Mouse (Mus musculus): Measurements from ENCODE around the gene Bex2.

Gene Bex2

DNA sequence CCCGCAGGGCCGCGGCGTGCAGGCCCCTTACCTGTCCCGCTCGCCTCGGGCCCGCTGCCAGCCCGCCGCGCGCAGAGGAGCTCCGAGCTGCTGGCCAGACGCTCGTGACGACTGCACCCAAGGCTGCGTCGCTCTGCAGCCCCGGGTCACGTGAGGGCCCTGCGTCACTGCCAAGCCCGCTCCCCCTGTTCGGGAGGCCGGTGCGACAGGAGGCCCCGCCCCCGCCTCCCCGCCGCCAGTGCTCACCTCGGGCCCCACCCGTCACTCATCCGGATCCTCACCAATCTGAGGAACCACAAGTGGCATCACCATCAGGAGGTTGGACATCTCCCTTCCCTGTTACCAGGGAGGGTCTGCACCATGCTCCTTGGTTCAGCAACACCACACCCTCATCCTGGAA lies at the start of gene Bex2:
Gene Bex2 (minus strand): TSS at position 217 of the 400 bp plus-strand sequence.
- peak; percentile 27 to 74 for DNase-seq

DNA sequence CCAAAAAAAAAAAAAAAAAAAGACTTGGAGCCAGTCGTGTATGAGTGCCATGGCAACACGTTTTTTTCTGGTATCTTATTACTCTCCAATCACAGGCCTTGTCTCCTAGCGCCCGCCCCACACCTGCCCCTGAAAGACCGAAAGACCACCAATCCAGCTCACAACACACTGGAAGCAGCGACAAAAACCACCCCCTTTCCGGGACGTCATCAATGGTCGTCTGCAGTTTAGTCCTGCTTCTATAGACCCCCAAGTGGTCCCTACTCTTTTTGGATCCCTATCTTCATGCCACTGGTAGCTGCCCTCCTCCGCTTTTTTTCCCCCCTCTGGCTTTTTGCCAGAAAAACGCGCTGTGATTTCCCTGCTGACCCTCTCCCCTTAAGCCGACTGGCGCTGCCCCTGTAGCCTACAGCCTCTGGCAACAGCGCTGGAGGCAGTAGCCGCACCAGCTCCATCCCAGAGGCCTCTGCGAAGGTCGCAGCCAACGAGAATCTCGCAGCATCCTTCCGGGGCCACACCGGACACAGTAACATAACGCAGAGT lies 47.5 kb upstream of the Bex2 start:
- peak; percentile 76 to 82 for DNase-seq

DNA sequence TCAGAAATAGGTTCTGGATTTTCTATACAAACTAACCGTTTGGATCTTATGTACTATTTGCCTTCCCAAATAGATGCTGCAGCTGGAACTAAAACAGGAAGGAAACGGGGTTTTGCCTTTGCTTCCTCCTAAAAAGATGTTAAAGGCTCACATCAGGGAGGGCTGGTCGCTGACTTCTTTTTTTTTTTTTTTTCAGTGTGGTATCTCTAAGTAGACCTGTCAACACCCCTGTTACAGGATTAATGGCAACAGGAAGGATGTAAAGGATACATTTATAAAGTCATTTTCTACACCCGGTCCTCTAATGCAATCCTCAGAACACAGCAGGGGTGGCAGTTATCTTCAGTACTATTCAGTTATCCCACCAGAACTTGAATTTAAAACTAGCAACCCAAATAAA lies 47.0 kb upstream of the Bex2 start:
- no peak for DNase-seq

DNA sequence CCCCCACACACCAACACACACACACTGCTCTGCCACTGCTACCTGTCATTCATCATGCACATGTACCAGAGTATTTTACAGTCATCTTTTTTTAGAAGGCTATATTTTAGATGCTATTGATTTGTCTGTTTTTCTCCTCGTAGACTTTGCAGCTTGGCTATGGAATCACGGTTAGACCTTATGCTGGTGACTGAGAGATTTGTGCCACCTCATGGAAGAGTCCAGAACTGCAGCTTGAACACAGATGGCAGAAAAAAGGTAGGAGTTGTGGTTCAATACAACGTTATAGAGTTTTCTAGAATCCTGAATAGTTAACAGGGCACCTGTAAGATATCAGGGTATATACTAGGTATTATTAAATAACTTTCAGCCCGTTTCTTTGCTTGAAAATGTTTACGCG lies 39.9 kb upstream of the Bex2 start:
- DNase-seq: peak; percentile 72 to 79

DNA sequence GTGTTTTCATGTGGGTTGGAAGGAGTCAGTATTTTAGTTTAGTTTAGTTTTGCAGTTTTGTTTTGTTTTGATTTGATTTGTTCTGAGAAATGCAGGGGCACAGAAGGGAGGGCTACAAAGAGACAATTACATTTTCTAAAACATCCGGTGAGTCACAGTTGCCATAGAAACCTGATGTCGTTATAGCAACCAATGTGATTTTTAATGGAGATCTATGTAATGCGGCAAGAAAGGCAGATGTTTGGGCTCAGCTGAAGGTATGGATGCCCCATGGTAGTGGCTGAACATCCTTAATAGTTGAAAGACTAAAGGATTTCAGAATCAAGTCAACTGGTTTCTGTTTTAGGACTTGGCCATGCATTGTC lies 36.7 kb upstream of the Bex2 start:
- no peak for DNase-seq

DNA sequence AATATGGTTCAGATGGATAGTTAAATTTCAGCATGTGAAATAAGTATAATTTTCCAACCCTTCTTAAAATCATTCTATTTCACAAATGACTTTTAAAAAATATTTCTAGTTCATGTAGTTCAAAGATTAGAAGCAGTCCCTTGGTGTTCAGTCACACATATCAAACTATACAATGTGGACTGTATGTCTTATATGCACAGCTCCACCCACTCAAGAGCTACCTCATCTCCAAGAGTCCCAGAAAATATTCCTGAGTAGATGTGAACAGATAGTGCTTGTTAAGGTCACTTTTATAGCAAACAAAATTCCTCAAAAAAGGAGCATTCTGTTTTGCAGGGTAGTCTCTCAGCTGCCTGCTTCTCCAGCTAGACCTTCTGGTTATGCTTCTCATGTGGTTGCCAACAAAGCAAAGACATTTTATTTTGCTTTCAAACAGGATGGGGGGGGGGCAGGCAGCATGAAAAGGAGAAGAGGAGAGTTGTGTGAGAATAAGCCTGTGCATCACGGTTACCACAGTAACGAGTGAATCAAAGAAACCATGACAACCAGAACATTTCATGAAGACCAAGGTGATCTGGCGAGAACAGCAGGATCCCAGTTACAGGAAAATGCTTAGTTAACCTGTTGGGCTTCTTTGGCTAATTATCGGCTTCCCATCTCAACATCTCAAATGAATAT lies 36.1 kb upstream of the Bex2 start:
- DNase-seq: no peak

DNA sequence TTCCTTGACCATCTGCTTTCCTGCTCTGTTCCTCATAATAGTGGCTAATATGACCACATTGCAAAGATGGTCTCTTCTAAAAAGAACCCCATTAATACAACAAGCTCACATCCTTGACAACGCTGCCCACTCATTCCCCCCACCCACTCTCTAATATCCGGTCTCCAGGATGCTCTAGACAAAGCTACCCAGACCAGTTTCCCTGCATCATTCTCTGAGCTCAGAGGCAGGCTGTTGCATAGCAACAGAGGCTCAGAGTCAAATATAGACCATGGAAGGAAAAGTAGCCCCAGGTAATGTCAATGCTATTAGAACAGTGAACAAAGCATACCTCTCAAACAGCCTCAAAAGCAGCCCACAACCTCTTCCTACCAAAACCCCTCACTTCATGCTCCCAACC lies 26.4 kb upstream of the Bex2 start:
- no peak for DNase-seq

DNA sequence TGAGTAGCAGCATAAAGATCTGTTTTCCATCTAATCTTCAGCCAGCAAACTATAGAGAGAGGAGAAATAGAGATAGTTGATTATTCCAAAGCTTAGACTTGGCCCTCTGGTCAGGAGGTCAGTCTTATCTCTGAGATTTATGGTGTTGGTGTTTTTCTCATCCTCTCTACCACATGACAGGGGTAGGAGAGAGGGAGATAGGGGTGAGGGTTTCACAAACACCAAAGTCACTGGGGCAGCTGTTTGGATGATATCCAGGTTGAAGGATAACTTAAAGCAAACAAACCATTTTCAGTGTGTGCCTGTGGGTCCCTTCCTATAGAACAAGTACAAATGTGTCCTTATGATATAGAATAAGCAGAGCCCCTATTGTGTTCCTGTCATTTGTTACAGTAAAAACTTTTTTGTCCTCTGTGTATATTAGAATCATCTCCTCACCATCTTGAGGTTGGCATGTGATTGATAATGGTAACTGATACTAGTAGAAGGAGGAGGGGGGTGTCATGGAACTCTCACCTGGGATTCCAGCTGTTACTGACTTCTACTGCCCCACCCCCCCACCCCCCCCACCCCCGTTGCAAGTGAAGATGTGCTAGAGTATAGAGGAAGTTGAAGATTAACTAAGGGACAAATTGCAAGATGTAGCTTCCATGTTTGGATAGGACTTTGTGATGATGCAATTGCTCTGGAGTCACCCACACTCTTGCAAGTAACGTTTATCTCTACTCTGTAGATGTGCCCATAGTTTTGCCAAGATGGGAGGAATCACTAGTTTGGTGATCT lies 24.7 kb upstream of the Bex2 start:
- DNase-seq: no peak

DNA sequence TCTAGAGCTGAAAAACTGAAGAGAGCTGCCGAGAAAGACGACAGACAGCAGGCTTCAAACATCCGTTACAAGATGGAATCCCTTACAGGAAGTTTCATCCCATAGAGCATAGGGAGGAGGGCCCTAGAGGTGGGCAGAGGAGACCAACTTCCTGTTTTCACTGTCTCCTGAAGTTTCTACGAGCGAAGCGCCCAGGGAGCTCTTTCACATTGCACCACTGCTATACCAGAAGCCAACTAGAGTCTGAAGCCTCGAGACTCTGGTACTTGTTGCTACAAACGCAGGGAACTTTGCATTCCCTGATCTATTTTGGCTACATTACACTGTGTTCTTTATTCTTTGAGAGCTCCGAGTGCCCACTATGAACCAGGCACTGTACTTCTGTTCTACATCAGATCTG lies 17.1 kb upstream of the Bex2 start, which contains the start of gene Nxf3:
Gene Nxf3 (minus strand): TSS at position 101 of the 400 bp plus-strand sequence.
- no peak for DNase-seq

DNA sequence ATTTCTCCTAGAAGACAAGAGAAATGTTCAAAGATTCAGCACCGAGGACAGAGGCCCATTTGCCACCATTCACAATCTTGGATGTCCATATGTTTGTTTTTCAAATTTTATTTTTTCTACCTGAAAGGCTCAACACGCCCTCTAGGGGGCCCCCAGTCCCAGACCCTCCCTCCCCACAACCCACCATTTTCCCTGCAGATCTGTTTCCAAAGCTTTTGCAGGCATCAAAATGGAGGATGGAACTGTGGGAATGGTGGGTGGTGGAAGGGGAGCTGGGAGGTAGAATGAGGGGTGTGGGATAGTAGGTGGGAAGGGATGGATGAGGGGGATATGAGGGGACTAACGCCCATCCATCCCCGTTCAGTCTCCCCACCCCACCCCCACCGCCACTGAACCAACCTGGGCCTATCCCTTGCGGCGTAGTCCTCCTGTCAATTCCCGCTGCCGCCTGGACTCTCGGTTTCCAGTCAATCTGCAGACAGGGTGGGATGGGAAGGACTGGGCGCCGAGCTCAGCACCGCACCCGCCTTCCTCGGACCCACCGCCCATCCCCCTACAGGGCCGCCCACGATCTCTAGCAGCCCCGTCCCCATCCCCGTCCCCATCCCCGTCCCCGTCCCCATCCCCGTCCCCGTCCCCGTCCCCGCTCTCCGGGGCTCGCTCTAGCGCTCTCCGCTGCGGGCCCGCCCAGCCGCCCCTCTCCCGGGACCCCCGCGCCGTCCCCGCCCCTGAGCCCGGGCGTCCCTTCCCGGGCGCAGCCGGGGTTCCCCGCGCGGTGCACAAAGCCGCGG lies 640 bp downstream of the Bex2 start:
- DNase-seq: peak; percentile 60 to 72

DNA sequence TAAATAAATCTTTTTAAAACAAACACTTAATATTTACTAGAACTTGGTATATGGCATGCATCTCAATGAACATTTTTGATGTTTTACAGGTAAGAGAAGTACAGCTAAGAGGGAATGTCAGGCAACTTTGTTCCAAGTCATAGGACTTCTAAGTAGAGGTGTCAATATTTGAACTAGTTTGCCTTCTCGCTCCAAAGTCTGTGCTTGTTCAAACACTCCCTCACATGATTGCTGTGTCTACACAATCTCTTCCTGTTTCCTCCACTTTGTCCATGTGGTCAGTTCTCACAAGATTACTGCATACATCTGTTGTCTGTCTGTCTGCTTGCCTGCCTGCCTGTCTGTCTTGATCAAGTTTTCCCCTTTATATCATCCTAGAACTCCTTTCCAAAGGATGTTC lies 7.3 kb downstream of the Bex2 start:
- DNase-seq: no peak

DNA sequence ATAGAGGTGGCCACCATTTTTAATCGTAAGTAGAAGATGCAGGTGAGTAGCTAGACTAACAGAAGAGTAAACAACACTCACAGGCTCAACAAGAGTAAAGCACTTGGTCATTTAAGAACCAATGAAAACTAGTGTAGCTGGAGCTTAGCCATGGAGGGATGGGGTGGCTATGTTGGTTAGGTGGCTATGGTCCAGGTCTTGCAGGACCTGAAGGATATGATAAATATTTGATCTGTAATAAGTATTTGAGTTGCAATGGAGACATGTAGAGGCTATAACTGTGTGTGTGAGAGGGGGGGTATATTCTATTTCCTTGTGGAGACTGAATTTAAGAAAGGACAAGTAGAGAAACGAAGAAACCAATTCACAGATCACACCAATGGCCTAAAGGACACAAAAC lies 16.8 kb downstream of the Bex2 start:
- DNase-seq: no peak

DNA sequence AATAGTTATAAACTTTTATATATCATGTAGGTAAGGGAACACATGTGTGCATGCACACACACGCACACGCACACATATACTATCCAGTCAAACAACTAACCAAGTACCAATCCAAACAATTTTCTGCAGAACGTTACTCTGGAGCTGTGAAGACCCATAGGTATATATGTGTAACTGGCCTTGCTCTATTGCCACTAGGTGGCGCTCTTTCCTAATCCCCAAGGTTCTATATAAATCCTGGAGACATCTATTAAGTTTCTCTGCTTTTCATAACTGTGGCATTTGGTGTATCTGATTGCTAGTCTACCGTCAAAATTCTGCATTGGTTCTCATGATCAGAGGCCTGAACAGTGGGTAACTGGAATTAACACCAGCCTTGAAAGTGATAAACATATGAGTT lies 20.5 kb downstream of the Bex2 start:
- DNase-seq: peak; percentile 79 to 82

DNA sequence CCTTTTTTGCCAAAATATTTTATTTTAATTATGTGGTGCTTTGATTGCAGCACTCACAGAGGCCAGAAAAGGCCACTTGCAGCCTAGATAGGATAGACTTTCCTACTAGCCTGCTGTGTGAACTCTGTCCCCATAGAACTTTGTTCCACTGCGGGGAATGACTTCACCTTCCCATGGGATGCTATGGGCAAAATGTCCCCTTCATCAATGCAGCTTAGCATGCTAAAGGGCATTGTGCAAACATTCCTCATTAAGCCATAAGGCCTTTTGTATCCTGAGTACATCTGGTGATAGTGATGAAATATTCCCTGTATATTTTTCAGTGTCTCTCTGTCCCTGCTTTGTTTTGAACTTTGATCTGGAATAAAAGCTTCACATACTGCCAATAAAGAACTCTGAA lies 24.3 kb downstream of the Bex2 start:
- DNase-seq: no peak

DNA sequence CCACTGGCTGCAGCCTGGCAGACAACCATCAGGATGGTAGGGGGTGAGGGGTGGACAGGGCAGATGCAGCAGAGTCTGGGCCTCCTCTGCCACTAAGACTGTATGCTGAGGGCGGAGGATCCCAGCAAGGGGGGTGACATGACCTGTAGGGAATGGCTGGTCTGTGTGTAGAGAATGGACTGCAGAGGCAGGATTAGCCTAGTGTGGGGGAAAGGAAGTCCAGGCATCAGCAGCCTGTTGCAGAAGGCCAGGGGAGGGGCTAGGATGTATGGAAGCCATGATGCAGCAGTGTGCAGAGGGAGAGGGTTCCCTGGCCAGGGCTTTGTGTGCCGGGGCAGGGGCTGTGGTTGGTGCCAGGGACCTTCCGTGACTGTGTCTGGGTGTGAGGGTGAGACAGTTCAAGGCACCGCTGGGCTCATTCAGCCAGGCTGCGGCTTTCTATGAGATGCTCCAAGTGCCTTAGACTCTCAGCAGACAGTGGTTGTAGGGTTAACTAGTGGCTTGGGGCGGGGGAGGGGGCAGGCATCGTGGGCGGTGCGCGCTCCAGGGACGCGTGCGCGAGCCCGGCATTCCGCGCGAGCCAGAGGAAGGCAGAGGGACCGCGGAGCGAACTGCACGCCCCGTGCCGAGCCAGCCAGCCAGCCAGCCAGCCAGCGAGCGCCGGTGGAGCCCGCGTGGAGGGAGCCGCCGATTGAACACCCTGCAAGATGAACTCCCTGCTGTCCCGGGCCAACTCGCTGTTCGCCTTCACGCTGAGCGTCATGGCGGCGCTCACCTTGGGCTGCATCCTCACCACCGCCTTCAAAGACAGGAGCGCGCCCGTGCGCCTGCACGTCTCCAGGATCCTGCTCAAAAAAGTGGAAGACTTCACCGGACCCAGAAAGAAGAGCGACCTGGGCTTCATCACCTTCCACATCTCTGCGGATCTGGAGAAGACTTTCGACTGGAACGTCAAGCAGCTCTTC lies 35.0 kb downstream of the Bex2 start, which contains the start of gene Arxes1:
Gene Arxes1 (plus strand): TSS at position 569 of the 965 bp plus-strand sequence.
- peak; percentile 52 to 58 for DNase-seq

DNA sequence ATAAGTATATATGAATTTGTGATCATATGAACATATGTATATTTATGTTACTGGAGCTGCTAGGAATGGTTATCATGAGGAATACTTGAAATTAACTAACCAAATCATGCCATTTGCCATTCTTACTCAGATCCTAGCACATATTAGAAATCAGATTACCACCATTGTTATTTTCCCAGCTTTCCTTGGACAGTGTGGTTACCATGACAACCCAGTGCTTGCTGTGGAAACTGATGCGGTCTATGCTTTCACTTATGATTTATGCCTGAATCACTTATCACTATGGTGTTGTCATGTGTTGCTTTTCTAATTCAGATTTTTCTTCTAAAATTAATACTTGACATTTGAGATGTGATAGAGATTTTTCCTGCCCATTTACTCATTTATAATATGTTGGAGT lies 37.7 kb downstream of the Bex2 start:
- no peak for DNase-seq
